Mouse (Mus musculus): ENCODE data around the gene Tmem121. TPM values are rescaled to one million over a fixed set of nuclear protein-coding genes. Genes with fewer than 3 reads are reported as not detected.

Gene Tmem121
- polyA plus RNA-seq (2015; fragmentation: Nextera tagmentation; extraction: Ambion mirVana): 24.7 and 30.2 TPM in 2 replicates

DNA sequence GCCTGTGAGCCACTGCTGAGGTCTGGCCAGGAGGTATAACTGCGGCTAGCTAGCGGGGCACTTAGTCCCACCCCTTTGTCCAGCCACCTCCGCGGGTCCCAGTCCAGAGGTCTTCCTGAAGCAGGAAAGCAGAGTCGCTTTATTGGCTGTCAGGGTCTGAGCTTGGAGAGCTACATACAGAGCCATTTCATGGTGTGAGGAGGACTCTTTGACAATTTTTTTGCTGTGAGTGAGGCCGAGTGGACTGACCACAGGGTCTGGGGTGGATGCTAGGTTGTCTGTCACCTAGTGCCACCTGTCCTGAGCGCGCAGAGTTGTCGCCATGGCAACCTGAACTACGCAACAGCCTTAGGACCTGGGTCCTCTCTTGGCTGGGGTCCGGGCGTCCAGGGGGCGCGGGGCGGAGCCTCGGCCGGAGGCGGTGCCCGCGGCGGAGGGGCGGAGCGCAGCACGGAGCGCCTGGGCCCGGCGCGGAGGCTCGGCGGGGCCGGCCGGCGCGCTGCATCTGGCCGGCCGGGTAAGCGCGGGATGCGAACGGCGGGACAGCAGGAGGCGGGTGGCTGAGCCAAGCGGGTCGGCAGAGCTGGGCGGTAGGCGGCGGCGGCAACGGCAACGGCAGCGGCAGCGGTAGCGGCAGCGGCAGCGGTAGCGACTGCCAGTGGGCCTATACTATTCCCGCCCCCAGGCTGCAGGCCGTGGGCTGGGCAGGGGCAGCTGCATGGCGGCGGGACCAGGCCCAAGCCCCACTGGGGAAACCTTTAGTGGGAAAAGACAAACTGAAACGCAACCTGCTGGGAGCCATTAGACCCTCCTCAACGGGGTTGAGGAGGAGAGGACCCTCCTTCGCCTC is at the start of gene Tmem121:
TSS of gene Tmem121 (plus strand) at position 489 of the 850 bp plus-strand sequence.
- peak; percentile 41 for ATAC-seq
- WGBS: 2% methylated on average over 63 of the region's 63 CpGs
- 0 out of 2 replicates have a peak, but pooled peaks cover 6% of the 10 kb centered on the region for H3K27me3 ChIP-seq
- peak within 1 kb of the TSS; percentile 90 for H3K9ac ChIP-seq (replicated peaks)
- H3K27ac ChIP-seq: peak within 1 kb of the TSS; percentile 58; the same call in 1 of the 2 replicates
- peaks cover 26% of the 10 kb centered on the region for H3K36me3 ChIP-seq
- peak within 1 kb of the TSS; percentile 76 for H3K4me3 ChIP-seq (replicated peaks)
- H3K4me1 ChIP-seq (replicated peaks): peaks cover 30% of the 10 kb centered on the region
- H3K9me3 ChIP-seq: peaks cover 4% of the 10 kb centered on the region; the same call in 1 of the 2 replicates
- H3K4me2 ChIP-seq (replicated peaks): peak within 1 kb of the TSS; percentile 88

DNA sequence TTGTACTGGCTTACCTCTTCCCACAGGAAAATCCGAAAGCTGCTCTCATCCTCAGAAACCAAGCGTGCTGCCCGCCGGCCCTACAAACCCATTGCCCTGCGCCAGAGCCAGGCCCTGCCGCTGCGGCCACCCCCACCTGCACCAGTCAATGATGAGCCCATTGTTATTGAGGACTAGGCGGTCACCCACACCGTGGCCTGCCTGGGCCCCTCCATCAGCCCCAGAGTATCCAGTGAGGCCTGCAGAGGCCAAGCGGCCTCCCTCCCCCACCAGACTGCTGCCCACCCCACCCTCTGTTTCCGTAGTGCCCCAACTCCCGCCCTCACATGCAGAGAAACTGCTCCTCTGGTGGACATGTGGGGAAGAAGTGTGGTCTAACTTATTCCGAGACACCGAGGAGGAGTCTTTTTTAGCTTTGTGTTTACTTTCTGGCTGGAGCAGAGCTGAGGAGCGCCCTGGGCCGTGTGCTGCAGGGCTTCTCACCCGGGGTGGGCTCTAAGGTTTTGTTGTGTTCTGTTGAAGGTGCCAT is 49.2 kb upstream of the Tmem121 start:
- WGBS: 79% methylated on average over 17 of the region's 17 CpGs
- no peak overlapping the region for H3K9ac ChIP-seq (replicated peaks)

DNA sequence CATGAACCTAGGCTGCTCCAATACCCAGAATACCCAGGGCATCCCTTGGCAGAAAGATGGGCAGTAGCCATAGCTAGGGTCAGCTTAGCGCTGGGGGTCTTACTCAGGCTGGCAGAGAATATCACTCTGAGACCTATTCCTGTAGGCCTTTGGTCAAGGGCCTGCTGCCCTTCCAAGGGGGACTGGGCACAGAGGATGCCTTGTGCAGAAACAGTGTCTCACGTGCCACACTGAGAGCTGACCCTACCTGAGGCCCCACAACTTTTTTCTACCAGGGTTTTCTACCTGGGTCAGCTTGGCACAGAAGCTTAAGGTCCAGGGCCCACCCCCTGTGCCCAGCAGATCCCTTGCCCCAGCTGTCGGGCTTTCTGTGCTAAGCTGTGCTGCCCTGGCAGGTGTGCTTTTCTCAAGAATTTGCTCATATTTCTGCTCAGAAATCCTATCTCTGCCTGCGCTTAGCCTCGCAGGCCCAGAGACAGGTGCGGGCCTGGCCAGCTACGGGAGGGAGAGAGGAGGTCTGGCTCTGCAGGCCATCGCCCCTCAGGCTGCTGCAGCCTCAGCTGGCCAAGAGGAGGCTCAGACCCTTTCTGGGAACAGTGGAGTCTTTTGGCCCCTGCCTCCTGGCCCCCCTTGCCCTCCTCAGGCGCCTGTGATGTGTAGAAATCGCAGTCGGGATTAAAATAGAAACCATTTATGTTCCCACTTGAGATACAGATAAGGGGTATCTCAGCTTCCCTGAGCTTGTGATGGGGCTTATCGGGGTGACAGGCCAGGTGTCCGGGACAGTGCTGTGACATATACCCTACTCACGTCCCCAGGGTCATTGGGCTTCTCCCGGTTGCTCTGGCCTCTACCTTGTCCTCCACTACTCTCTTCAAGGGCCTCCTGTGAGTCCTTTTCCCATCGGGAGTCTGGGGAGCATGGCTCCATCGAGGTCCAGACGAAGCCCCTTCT is 48.2 kb upstream of the Tmem121 start:
- H3K27ac ChIP-seq: no peak overlapping the region
- H3K36me3 ChIP-seq: peaks cover 59% of the 10 kb centered on the region

More for the DNA sequence above, 49.2 kb upstream of the Tmem121 start:
- Histone ChIP-seq H3K4me1 (replicated peaks) (peaks cover 29% of the 10 kb centered on the region), H3K27ac (no peak overlapping the region), H3K4me2 (replicated peaks) (no peak overlapping the region), H3K9me3 (no peaks in the 10 kb centered on the region), H3K27me3 (no peaks in the 10 kb centered on the region), H3K36me3 (peaks cover 69% of the 10 kb centered on the region), H3K4me3 (replicated peaks) (no peak overlapping the region)
- ATAC-seq: no peak

GRCm38 (mm10) chr12:113138291-113138690 is 47.4 kb upstream of the Tmem121 start:
- Histone ChIP-seq H3K4me3 (replicated peaks) (no peak overlapping the region), H3K27me3 (no peaks in the 10 kb centered on the region), H3K9me3 (no peaks in the 10 kb centered on the region), H3K4me2 (replicated peaks) (no peak overlapping the region), H3K4me1 (replicated peaks) (peaks cover 47% of the 10 kb centered on the region), H3K9ac (replicated peaks) (no peak overlapping the region), H3K36me3 (peaks cover 51% of the 10 kb centered on the region), H3K27ac (peak overlapping the region; percentile 88)
- 76% methylated on average over 6 of the region's 6 CpGs for WGBS
- ATAC-seq: no peak

More for the DNA sequence above, 48.2 kb upstream of the Tmem121 start:
- WGBS: 88% methylated on average over 18 of the region's 18 CpGs
- ATAC-seq: no peak
- H3K4me3 ChIP-seq (replicated peaks): no peak overlapping the region
- no peaks in the 10 kb centered on the region for H3K9me3 ChIP-seq
- no peak overlapping the region for H3K4me2 ChIP-seq (replicated peaks)
- peaks cover 39% of the 10 kb centered on the region for H3K4me1 ChIP-seq (replicated peaks)
- no peak overlapping the region for H3K9ac ChIP-seq (replicated peaks)
- H3K27me3 ChIP-seq: no peaks in the 10 kb centered on the region

DNA sequence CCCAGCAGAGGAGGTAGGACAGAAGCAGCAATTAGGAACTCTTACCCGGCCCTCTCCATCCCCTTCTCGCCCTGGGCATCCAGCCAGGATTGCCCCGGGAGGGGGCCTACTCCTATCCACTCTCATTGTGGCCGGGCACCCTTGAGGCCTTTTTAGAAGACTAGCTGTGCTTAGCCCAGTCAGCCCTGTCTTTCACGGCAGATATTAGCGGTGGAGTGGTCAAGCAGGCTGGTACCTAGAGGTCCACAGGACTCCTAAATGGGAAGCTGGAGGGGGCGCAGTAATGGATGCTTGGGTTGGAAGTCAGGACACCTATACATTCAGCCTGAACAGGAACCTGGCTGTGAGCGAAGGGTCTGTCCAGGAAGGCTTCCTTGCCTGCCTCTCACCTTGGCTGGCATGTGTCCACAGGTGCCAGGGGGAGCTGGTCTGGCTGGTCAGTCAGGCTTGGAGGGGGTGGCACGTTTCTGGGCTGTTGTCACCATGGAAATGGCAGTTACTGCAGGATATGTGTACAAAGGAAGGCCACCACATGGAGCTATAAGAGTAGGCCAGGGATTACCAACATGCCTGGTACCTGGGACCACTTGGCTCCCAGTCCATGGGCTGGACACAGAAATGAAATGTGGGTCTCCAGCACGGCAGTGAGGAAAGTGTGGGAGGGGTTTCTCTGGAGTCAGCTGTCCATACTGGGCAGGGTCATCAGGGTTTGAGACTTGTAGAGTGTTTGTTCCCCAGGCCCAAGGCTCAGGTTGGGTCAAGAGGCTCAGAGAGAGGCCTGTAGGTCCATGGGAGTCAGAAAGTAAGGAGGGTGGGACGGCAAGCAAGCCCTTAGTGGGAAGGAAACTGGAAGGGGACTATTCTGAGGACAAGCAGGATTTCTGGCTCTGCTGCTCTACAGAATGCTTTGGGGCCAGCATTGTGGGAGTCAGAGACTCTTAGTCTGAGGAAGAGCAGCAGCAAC is 46.5 kb upstream of the Tmem121 start:
- WGBS: 32% methylated on average over 11 of the region's 11 CpGs
- Histone ChIP-seq H3K27me3 (no peaks in the 10 kb centered on the region), H3K4me1 (replicated peaks) (peaks cover 49% of the 10 kb centered on the region), H3K27ac (peak overlapping the region; percentile 88), H3K9me3 (no peaks in the 10 kb centered on the region), H3K4me3 (replicated peaks) (peak overlapping the region; percentile 74), H3K36me3 (peaks cover 51% of the 10 kb centered on the region), H3K4me2 (replicated peaks) (peak overlapping the region; percentile 82), H3K9ac (replicated peaks) (peak overlapping the region; percentile 81)
- ATAC-seq: peak; percentile 5

DNA sequence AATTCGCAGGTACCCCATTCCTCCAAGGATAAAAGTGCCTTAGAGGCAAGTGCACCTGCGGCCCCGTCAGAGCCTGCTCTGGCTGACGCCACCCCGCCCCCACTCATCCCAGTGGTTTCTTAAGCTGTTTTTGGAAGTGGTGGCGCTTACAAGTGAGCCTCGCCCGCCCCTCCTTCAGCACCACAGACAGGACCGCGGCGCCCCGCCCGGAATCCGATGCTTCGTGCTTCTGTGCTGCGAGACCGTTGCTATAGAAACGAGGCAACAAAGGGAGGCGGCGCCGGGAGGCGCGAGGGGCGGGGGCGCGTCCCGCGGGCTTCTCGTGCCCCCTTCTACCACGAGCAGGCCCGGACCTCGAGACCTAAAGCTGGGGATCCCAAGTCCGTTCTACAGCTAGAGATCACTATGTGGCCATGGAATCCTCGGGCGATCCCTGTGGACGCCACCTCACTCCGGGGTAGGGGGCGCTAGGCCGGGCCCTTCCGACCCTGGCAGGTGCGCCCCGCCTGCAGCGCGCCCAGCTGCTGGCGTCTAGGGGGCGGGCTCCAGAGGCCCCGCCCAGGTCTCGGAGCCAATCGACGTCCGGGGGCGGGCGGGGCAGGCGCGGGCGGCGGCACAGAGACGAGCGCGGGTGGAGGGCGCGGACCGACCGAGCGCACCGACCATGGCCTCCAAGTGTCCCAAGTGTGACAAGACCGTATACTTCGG is 45.7 kb upstream of the Tmem121 start, which contains the start of gene Crip2:
TSS of gene Crip2 (plus strand) at position 329 of the 708 bp plus-strand sequence.
- Histone ChIP-seq H3K9me3 (no peaks in the 10 kb centered on the region), H3K36me3 (peaks cover 51% of the 10 kb centered on the region), H3K27me3 (no peaks in the 10 kb centered on the region), H3K27ac (peak within 1 kb of the TSS; percentile 88), H3K4me1 (replicated peaks) (peaks cover 49% of the 10 kb centered on the region), H3K9ac (replicated peaks) (peak within 1 kb of the TSS; percentile 81), H3K4me2 (replicated peaks) (peak within 1 kb of the TSS; percentile 82), H3K4me3 (replicated peaks) (peak within 1 kb of the TSS; percentile 74)
- peak; percentile 84 for ATAC-seq
- WGBS: under 1% methylated on average over 67 of the region's 68 CpGs

DNA sequence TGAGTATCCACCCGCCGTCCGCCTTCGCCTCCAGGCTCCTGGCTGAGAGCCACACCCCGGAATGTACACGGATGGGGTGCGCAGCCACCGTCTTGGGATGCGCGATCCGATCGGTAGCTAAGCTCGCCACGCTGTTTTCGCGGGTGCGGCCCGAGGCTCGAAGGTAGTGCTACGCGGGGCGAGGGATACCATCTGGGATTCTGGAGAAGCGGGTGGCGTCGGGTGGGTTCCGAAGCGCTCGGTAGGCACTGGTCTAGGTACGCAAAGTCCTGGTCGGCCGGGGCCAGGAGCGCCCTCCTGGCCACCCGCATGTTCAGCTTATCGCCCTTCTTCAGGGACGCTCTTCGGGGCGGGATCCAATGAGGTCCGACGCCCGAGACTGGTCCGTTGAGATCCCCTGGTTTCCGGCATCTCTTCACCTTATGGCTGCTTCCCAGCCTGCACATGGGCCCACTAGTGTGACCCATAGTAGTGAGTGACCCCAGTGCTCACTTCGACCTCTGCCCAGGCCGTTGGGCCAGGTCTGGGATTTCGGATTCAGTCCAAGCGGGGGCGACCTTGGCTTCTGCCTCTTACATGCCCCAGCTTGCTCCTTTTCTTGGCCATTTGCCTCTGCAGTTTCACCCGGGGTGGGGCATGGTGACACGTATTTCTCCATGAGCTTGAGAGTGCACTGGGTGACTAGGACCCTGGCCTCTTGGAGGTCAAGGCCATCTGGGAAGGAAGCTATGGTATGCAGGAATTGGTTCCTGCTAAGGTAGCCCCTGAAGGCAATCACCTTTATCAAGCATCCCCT is 44.9 kb upstream of the Tmem121 start:
- Histone ChIP-seq H3K27me3 (no peaks in the 10 kb centered on the region), H3K4me1 (replicated peaks) (peaks cover 49% of the 10 kb centered on the region), H3K27ac (peak overlapping the region; percentile 88), H3K4me3 (replicated peaks) (peak overlapping the region; percentile 74), H3K9me3 (no peaks in the 10 kb centered on the region), H3K36me3 (peaks cover 50% of the 10 kb centered on the region), H3K4me2 (replicated peaks) (peak overlapping the region; percentile 82), H3K9ac (replicated peaks) (peak overlapping the region; percentile 81)
- ATAC-seq: no peak; the same call in 1 of the 2 replicates
- 2% methylated on average over 47 of the region's 49 CpGs for WGBS

GRCm38 (mm10) chr12:113141531-113141973 is 44.2 kb upstream of the Tmem121 start:
- H3K9me3 ChIP-seq: no peaks in the 10 kb centered on the region
- peak overlapping the region; percentile 52 for H3K27ac ChIP-seq
- H3K27me3 ChIP-seq: no peaks in the 10 kb centered on the region; the same call in 1 of the 2 replicates
- peak overlapping the region; percentile 81 for H3K9ac ChIP-seq (replicated peaks)
- peaks cover 44% of the 10 kb centered on the region for H3K36me3 ChIP-seq
- H3K4me3 ChIP-seq (replicated peaks): peak overlapping the region; percentile 74
- peaks cover 52% of the 10 kb centered on the region for H3K4me1 ChIP-seq (replicated peaks)
- ATAC-seq: no peak
- WGBS: 26% methylated on average over 8 of the region's 8 CpGs
- H3K4me2 ChIP-seq (replicated peaks): peak overlapping the region; percentile 82

DNA sequence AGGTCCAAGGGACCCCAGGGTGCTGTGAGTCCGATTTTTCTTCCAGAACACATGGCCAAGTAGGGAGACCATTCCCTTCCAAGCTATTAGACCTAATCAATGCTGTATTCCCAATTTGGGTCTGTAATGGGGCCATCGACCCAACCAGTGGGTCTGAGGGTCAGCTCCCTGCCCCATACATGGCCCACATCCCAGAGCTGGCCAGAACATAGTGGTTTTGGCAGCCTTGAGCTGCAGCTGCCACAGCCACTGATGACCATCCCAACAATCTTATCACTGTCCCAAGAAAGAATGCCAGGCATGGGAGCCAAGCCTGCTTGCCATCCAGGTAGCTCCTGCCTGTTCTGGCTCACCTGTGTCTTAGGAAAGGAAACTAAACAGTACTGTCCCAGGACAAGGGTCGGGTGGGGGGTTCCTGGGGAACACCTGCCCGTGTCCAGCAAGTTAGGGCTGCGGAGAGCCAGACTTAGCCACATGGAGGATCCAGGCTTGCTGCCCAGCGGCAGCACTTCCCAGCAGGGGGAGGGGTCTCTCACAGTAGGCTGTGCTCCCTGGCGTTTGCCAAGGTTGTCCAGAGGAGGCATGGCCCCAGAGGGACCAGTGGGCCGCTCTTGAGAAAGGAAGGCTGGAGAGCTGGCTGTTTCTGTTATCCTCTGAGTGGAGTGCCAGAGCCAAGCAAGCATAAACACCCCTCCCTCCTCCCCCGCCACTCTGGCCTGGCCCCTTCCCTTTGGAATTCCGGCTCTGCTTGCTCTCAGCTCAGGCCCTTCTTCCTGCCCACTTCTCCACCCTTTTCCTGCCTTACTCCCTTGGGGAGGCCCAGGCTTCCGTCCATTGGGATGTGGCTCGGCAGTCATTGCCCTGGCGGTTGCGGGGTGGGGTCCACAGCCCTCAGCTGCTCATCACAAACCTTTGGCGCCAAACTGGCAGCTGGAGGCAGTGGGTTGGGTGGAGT is 43.4 kb upstream of the Tmem121 start:
- no peaks in the 10 kb centered on the region for H3K9me3 ChIP-seq
- no peak for ATAC-seq
- peak overlapping the region; percentile 52 for H3K27ac ChIP-seq
- H3K27me3 ChIP-seq: no peaks in the 10 kb centered on the region; the same call in 1 of the 2 replicates
- peak overlapping the region; percentile 81 for H3K9ac ChIP-seq (replicated peaks)
- H3K4me3 ChIP-seq (replicated peaks): peak overlapping the region; percentile 74
- H3K4me1 ChIP-seq (replicated peaks): peaks cover 54% of the 10 kb centered on the region
- peak overlapping the region; percentile 82 for H3K4me2 ChIP-seq (replicated peaks)
- 19% methylated on average over 15 of the region's 15 CpGs for WGBS
- peaks cover 36% of the 10 kb centered on the region for H3K36me3 ChIP-seq
